Mouse (Mus musculus) ES-E14 (cell line): ENCODE measurements around the gene Abcf2.

Experiments
- CHD2 ChIP-seq: IDR thresholded peaks from 2 replicates; pipeline ENCODE4 v1.6.1; 2014; ENCODE audit warnings: mild to moderate bottlenecking, low read depth, low read length, inconsistent platforms
- HCFC1 ChIP-seq: IDR thresholded peaks from 2 replicates; pipeline ENCODE4 v1.6.1; 2012; ENCODE audit warnings: low read length, inconsistent platforms, borderline replicate concordance; ENCODE audit not compliant: insufficient read depth
- MAFK ChIP-seq: IDR thresholded peaks from 2 replicates; pipeline ENCODE4 v1.6.1; 2014; ENCODE audit warnings: mild to moderate bottlenecking, low read depth, low read length, inconsistent platforms; ENCODE audit not compliant: insufficient read depth
- ZNF384 ChIP-seq: IDR thresholded peaks from 2 replicates; pipeline ENCODE4 v1.6.1; 2012; ENCODE audit warnings: low read depth, low read length, inconsistent platforms

DNA sequence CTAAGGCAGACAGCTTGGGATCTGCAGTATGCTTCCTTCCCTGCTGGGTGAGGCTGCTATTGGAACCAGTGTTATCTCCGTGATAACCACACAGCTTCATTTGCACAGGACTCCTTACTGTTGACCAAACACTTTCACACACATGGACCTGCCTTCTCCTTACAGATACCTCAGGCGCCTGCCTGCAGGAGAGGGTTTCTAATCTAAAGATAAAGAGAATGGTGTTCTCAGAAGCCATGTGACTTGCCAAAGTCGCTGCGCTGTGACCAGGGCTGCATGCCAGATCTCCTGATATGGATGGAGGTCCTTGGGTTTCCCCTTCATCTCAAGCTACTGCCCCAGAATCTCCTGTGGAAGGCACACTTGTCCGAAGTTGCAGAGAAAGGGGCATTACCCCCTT is 32.1 kb upstream of the Abcf2 start:
- TF ChIP-seq MAFK (no peak), HCFC1 (no peak), ZNF384 (no peak), CHD2 (no peak)
